Mouse (Mus musculus): Measurements from ENCODE around the gene Kif1b. TPM values are rescaled to one million over a fixed set of nuclear protein-coding genes. Genes with fewer than 3 reads are reported as not detected.

Gene Kif1b
- polyA plus RNA-seq, 2 experiments = 3.6 to 4.6 TPM

DNA sequence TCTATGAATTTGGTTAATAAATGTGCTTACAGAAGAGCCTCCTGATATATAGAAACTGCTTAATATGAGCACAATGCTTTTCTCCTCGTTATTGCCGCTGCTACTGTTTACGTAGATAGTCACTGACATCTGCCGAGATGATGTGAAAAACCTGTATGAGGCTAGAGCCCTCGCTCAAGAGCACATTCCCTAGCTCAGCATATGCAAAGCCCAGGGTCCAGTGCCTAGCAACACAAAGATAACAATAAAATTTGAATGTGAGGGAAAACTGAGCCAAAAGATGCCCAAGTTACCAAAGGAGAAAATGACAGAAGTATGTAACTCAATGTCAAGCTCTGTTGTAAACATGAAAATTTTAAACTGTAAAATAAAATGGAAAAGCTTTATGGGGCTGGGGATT, 4.0 kb downstream of the Kif1b start:
- WGBS (ENCODE audit: insufficient replicate concordance) = 67% methylated on average over 5 of the region's 5 CpGs
- DNase-seq (ENCODE audit: low read depth in 3 of 3, low spot score in 3 of 3) (no peak), ATAC-seq (ENCODE audit: insufficient read depth) (no peak)
- peaks cover 13% of the 10 kb centered on the region for H3K27me3 ChIP-seq (ENCODE audit: control insufficient read depth, insufficient read depth, low read length)
- H3K9ac ChIP-seq (replicated peaks) = no peak overlapping the region
- H3K4me3 ChIP-seq (ENCODE audit: insufficient read depth in 1 of 2, low read depth in 2 of 2, low read length in 2 of 2) = no peak overlapping the region
- H3K9me3 ChIP-seq (ENCODE audit: control insufficient read depth, low read length) = no peaks in the 10 kb centered on the region
- H3K4me2 ChIP-seq (ENCODE audit: low read depth) = no peak overlapping the region
- no peak overlapping the region for H3K27ac ChIP-seq
- peaks cover 0 to 6% of the 10 kb centered on the region in 2 experiments; a peak in 3 of 4 replicates for H3K4me1 ChIP-seq (replicated peaks; ENCODE audit: control insufficient read depth in 2 of 2, insufficient read depth in 2 of 2, low read length in 1 of 2)
- TF ChIP-seq EP300 (IDR thresholded peaks at IDR 0.05; ENCODE audit: low read depth) (no peak), CTCF (IDR thresholded peaks at IDR 0.05; ENCODE audit: low read depth) (no peak)
- H3K36me3 ChIP-seq (replicated peaks; ENCODE audit: control insufficient read depth, insufficient read depth, low read depth) = no peaks in the 10 kb centered on the region

DNA sequence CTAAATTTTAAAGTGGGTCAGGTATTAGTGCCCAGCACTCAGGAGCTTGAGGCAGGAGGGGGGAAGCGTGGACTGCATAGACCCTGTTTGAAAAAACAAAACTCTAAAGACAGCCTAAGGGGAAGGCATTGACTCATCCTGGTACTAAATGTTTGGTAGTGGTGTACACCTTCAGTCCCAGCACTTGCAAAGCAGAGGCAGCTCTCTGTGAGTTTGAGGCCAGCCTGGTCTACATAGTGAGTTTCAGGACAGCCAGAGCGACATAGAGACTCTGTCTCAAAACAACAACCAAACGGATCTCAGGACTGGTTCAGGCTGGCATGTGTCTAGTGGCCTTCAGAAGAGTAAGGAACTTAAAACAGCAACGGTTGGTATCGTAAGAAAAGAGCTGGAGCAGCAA, 4.7 kb downstream of the Kif1b start:
- no peak for DNase-seq (ENCODE audit: low read depth in 3 of 3, low spot score in 3 of 3)
- Histone ChIP-seq H3K36me3 (replicated peaks; ENCODE audit: control insufficient read depth, insufficient read depth, low read depth) (no peaks in the 10 kb centered on the region), H3K4me1 (replicated peaks; ENCODE audit: control insufficient read depth in 2 of 2, insufficient read depth in 2 of 2, low read length in 1 of 2) (peaks cover 0 to 3% of the 10 kb centered on the region in 2 experiments; a peak in 3 of 4 replicates), H3K27me3 (ENCODE audit: control insufficient read depth, insufficient read depth, low read length) (peaks cover 13% of the 10 kb centered on the region), H3K27ac (no peak overlapping the region), H3K9ac (replicated peaks) (no peak overlapping the region), H3K9me3 (ENCODE audit: control insufficient read depth, low read length) (no peaks in the 10 kb centered on the region), H3K4me2 (ENCODE audit: low read depth) (no peak overlapping the region), H3K4me3 (ENCODE audit: insufficient read depth in 1 of 2, low read depth in 2 of 2, low read length in 2 of 2) (no peak overlapping the region)
- ATAC-seq (ENCODE audit: insufficient read depth) = no peak
- no peak for TF ChIP-seq EP300 (IDR thresholded peaks at IDR 0.05; ENCODE audit: low read depth)
- no peak for TF ChIP-seq CTCF (IDR thresholded peaks at IDR 0.05; ENCODE audit: low read depth)
- 63% methylated on average over 5 of the region's 5 CpGs for WGBS (ENCODE audit: insufficient replicate concordance)

DNA sequence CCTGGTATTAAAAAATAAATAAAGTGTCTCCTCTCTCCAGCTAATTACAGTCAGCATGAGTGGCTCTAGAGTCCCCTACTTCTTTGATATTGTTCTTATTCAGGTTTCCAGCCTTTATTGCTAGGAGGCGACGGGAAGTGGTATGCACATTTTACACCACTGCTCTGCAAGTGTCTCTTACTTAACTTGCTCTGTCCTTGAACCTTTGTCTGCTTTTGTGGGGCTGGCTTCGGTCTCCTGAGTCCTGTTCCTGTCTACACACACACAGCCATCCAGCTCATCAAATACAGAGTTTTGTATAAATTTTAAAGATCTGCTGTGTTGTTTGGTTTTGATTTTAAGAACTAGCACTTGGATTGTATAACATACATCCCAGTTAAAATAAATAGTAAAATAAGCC, 5.4 kb downstream of the Kif1b start:
- TF ChIP-seq CTCF (IDR thresholded peaks at IDR 0.05; ENCODE audit: low read depth) (no peak), EP300 (IDR thresholded peaks at IDR 0.05; ENCODE audit: low read depth) (no peak)
- Histone ChIP-seq H3K27ac (no peak overlapping the region), H3K4me3 (ENCODE audit: insufficient read depth in 1 of 2, low read depth in 2 of 2, low read length in 2 of 2) (no peak overlapping the region), H3K27me3 (ENCODE audit: control insufficient read depth, insufficient read depth, low read length) (peaks cover 13% of the 10 kb centered on the region), H3K36me3 (replicated peaks; ENCODE audit: control insufficient read depth, insufficient read depth, low read depth) (no peaks in the 10 kb centered on the region), H3K4me1 (replicated peaks; ENCODE audit: control insufficient read depth in 2 of 2, insufficient read depth in 2 of 2, low read length in 1 of 2) (peaks cover 0 to 3% of the 10 kb centered on the region in 2 experiments; a peak in 3 of 4 replicates), H3K9ac (replicated peaks) (no peak overlapping the region), H3K9me3 (ENCODE audit: control insufficient read depth, low read length) (no peaks in the 10 kb centered on the region), H3K4me2 (ENCODE audit: low read depth) (no peak overlapping the region)
- DNase-seq (ENCODE audit: low read depth in 3 of 3, low spot score in 3 of 3) = no peak
- ATAC-seq (ENCODE audit: insufficient read depth) = no peak
- WGBS (ENCODE audit: insufficient replicate concordance) = 66% methylated on average over 3 of the region's 3 CpGs

DNA sequence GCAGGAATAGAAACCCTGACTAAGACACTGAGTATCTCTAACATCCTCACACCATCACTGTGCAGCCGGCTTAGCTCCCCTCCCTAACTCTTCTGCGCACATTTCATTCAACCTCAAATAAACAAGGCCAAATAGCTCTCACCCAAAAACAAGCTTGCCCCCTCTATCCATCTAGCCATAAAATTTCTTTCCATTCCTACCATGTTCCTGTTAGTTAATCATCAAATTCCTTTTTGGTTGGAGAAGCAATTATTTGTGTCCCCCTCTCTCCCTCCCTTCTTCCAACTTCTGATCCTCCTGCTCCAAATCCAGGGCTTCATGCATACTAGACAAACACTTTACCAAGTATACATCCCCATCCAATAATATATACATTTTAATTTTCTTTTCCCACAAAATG, 11.0 kb downstream of the Kif1b start:
- H3K9ac ChIP-seq (replicated peaks) = no peak overlapping the region
- TF ChIP-seq CTCF (IDR thresholded peaks at IDR 0.05; ENCODE audit: low read depth) (no peak), EP300 (IDR thresholded peaks at IDR 0.05; ENCODE audit: low read depth) (no peak)
- H3K27me3 ChIP-seq (ENCODE audit: control insufficient read depth, insufficient read depth, low read length) = no peaks in the 10 kb centered on the region

DNA sequence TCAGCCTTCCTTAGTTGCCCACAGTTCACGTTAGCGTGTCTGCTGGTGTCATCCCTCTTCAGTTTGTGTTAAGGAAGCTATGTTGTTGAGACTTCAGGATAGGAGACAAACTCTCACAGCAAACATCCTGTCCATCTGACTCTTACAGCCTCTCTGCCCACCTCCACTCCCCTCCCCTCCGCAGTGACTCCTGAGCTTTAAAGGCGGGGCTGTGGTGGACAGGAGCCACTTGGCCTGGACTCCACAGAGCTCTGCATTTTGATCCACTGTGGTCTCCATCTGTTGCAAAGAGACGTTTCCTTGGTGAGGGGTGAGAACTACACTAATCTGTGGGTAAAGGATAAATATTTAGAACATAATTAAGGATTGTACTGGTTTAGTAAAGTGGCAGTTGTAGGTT, 14.5 kb downstream of the Kif1b start:
- Histone ChIP-seq H3K9me3 (ENCODE audit: control insufficient read depth, low read length) (no peaks in the 10 kb centered on the region), H3K27ac (no peak overlapping the region), H3K36me3 (replicated peaks; ENCODE audit: control insufficient read depth, insufficient read depth, low read depth) (no peaks in the 10 kb centered on the region), H3K9ac (replicated peaks) (no peak overlapping the region; the same call in 1 of the 2 replicates), H3K4me1 (replicated peaks; ENCODE audit: control insufficient read depth in 2 of 2, insufficient read depth in 2 of 2, low read length in 1 of 2) (no peaks in the 10 kb centered on the region), H3K4me2 (ENCODE audit: low read depth) (no peak overlapping the region), H3K27me3 (ENCODE audit: control insufficient read depth, insufficient read depth, low read length) (no peaks in the 10 kb centered on the region), H3K4me3 (ENCODE audit: insufficient read depth in 1 of 2, low read depth in 2 of 2, low read length in 2 of 2) (no peak overlapping the region)
- 56% methylated on average over 5 of the region's 5 CpGs for WGBS (ENCODE audit: insufficient replicate concordance)
- ATAC-seq (ENCODE audit: insufficient read depth) (no peak), DNase-seq (ENCODE audit: low read depth in 3 of 3, low spot score in 3 of 3) (no peak)
- TF ChIP-seq EP300 (IDR thresholded peaks at IDR 0.05; ENCODE audit: low read depth) (no peak), CTCF (IDR thresholded peaks at IDR 0.05; ENCODE audit: low read depth) (no peak)

More for the DNA sequence above, 11.0 kb downstream of the Kif1b start:
- 73% methylated on average over 2 of the region's 2 CpGs for WGBS (ENCODE audit: insufficient replicate concordance)
- H3K9me3 ChIP-seq (ENCODE audit: control insufficient read depth, low read length) = no peaks in the 10 kb centered on the region
- no peak overlapping the region for H3K4me3 ChIP-seq (ENCODE audit: insufficient read depth in 1 of 2, low read depth in 2 of 2, low read length in 2 of 2)
- ATAC-seq (ENCODE audit: insufficient read depth) (no peak), DNase-seq (ENCODE audit: low read depth in 3 of 3, low spot score in 3 of 3) (no peak)
- no peak overlapping the region for H3K27ac ChIP-seq
- no peaks in the 10 kb centered on the region for H3K4me1 ChIP-seq (replicated peaks; ENCODE audit: control insufficient read depth in 2 of 2, insufficient read depth in 2 of 2, low read length in 1 of 2)
- no peaks in the 10 kb centered on the region for H3K36me3 ChIP-seq (replicated peaks; ENCODE audit: control insufficient read depth, insufficient read depth, low read depth)
- no peak overlapping the region for H3K4me2 ChIP-seq (ENCODE audit: low read depth)

Measured in liver, embryonic 14.5 days (tissue).